Comparison of ENCODE assay signal across 1 mouse cellular context in the genomic region with DNA sequence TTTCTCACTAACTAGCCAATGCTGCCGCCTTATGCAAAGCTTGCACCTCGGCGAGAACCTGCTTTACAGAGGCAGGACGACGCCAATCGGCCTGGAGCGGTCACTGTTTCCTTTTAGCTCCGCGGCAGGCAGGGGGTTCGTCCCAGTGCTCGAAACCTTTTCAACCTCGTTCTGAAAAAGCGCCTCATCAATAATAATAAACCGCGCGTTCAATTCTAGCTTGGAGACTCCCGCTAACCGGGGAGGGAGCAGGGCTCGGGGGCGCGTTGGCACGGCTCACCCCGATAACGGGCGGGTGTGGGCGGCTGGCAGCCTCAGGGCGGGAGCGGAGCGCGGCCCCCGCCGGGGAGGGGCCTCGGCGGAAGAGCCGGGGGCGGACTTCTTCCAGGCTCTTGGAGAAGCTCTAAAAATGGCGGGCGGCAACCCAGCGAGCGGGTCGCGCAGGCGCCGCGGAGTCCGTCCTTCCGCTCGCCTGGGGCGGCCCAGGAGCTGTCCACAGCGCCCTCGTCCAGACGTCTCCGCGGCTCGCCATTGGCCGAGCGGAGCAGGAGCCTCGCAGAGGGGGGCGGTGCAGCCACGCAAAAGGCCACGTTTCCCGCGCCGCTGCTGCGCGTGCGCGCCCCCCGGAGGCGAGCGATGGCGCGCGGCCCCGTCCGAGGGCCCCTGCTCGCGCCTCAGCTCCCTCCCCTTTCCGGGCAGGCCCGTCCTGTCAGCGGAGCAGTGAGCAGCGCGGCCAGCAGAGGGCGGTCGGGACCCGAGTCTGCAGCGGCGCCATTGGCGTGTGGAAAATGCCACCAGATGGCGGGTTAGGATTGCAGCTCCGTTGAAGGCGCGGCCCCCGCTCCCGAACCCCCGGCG.
TF ChIP-seq lines count a peak whose summit lies in the region.

No protein-coding gene starts in this region.

TF ChIP-seq in MEL, 35 proteins besides CTCF, POLR2A, EP300 and RAD21 (continued from another document):
- TF ChIP-seq NRF1 (IDR thresholded peaks at IDR 0.05; ENCODE audit: insufficient read depth, low read depth, low read length, poor library complexity, severe bottlenecking) (peak; percentile 86), MXI1 (IDR thresholded peaks at IDR 0.05; ENCODE audit: low read depth, low read length) (peak; percentile 70), GABPA (IDR thresholded peaks at IDR 0.05; ENCODE audit: low read depth, low read length) (no peak), BHLHE40 (IDR thresholded peaks at IDR 0.05; ENCODE audit: borderline replicate concordance, low read depth, low read length) (peak; percentile 5; the same call in 1 of the 2 replicates), TCF12 (IDR thresholded peaks at IDR 0.05; ENCODE audit: low read depth, low read length) (peak; percentile 71), ZKSCAN1 (IDR thresholded peaks at IDR 0.05; ENCODE audit: low read depth, low read length) (no peak), ZMIZ1 (IDR thresholded peaks at IDR 0.05; ENCODE audit: low read depth, low read length) (0 out of 2 replicates have a peak, but pooled peaks have one; percentile 24), E2F4 (IDR thresholded peaks at IDR 0.05; ENCODE audit: borderline replicate concordance, low read depth, low read length) (peak; percentile 94), SIN3A (IDR thresholded peaks at IDR 0.05; ENCODE audit: low read length) (peak; percentile 60), ETS1 (IDR thresholded peaks at IDR 0.05; ENCODE audit: low read depth, low read length) (peak; percentile 40; the same call in 1 of the 2 replicates), CHD2 (IDR thresholded peaks at IDR 0.05; ENCODE audit: low read length) (no peak), MAZ (IDR thresholded peaks at IDR 0.05; ENCODE audit: low read depth, low read length) (peak; percentile 86; the same call in 1 of the 2 replicates), MAFK (IDR thresholded peaks at IDR 0.05; ENCODE audit: borderline replicate concordance, low read depth, low read length) (no peak), KAT2A (conservative IDR thresholded peaks at IDR 0.05; ENCODE audit: low read depth, low read length) (peak; percentile 45; the same call in 1 of the 2 replicates), POLR2AphosphoS2 (IDR thresholded peaks at IDR 0.05; ENCODE audit: low read length) (peak; percentile 68; the same call in 1 of the 2 replicates), MEF2A (IDR thresholded peaks at IDR 0.05; ENCODE audit: extremely low read depth, insufficient replicate concordance, low read depth, low read length, poor library complexity, severe bottlenecking) (no peak)
TF ChIP-seq in MEL: peak in this region for 24.
